Mouse (Mus musculus): ENCODE data around the gene C8b. TPM values are rescaled to one million over a fixed set of nuclear protein-coding genes. Genes with fewer than 3 reads are reported as not detected.

The C8b gene
- polyA plus RNA-seq, 1 experiment: not detected

GRCm38 (mm10) chr4:104817509-104817908, 51.4 kb downstream of the C8b start:
- 78% methylated on average over 2 of the region's 2 CpGs for WGBS
- no peaks in the 10 kb centered on the region for H3K4me1 ChIP-seq (replicated peaks; ENCODE audit: control insufficient read depth, insufficient read depth, low read length)
- H3K27me3 ChIP-seq (ENCODE audit: control insufficient read depth, insufficient read depth, low read length): no peaks in the 10 kb centered on the region
- H3K36me3 ChIP-seq (ENCODE audit: control insufficient read depth, insufficient read depth, low read length): no peaks in the 10 kb centered on the region
- H3K4me3 ChIP-seq (ENCODE audit: control insufficient read depth, insufficient read depth, low read length): no peak overlapping the region
- no peak for DNase-seq
- TF ChIP-seq POLR2A (IDR thresholded peaks at IDR 0.05; ENCODE audit: control insufficient read depth, extremely low read depth, insufficient read depth, low read length, poor library complexity) (no peak), CTCF (IDR thresholded peaks at IDR 0.05; ENCODE audit: borderline replicate concordance, control insufficient read depth, extremely low read depth, insufficient read depth, low read length, poor library complexity) (no peak)
- no peak overlapping the region for H3K27ac ChIP-seq (ENCODE audit: control insufficient read depth, insufficient read depth, low read length)

DNA sequence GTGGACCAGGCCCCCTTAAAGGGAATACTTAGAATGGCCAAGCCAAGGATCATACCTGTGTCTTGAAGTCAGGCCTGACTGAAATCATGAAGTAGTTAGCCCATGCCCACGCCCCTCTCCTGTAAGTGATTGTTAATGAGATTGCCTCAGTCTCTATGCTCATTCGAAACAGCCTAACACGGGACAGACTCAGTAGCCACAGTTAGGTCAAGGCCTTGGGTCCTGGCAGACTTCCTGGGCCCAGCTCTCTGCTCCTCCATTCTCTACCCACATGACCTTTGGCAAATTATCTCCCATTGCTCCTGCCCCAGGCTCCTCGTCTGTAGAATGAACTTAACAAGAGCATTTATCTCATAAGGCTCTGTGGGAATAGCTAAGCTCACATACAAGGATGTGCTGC, 52.9 kb downstream of the C8b start:
- Histone ChIP-seq H3K27me3 (ENCODE audit: control insufficient read depth, insufficient read depth, low read length) (no peaks in the 10 kb centered on the region), H3K27ac (ENCODE audit: control insufficient read depth, insufficient read depth, low read length) (no peak overlapping the region), H3K4me3 (ENCODE audit: control insufficient read depth, insufficient read depth, low read length) (no peak overlapping the region), H3K4me1 (replicated peaks; ENCODE audit: control insufficient read depth, insufficient read depth, low read length) (no peaks in the 10 kb centered on the region), H3K36me3 (ENCODE audit: control insufficient read depth, insufficient read depth, low read length) (no peaks in the 10 kb centered on the region)
- TF ChIP-seq CTCF (IDR thresholded peaks at IDR 0.05; ENCODE audit: borderline replicate concordance, control insufficient read depth, extremely low read depth, insufficient read depth, low read length, poor library complexity) (no peak), POLR2A (IDR thresholded peaks at IDR 0.05; ENCODE audit: control insufficient read depth, extremely low read depth, insufficient read depth, low read length, poor library complexity) (no peak)
- DNase-seq: no peak
- WGBS: 85% methylated on average over 4 of the region's 4 CpGs

DNA sequence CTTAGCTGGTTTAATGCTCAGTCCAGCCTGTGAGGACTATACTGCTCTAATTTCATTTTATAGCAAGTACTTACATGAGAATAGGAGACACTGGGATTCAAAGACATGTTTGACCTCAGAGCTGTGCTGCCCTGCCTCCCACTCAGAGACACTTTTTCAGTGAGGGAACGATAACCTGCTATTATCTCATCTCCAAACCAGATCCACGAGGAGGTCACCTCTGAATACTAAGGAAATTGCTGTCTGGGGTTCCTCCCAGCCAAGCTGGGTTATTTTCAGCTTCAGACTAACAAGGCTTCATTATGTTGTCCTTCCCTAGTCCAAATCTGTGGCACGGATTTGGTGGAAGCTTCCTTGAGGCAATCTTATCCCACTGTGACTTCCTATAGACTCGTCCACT, 53.8 kb downstream of the C8b start:
- Histone ChIP-seq H3K4me1 (replicated peaks; ENCODE audit: control insufficient read depth, insufficient read depth, low read length) (no peaks in the 10 kb centered on the region), H3K36me3 (ENCODE audit: control insufficient read depth, insufficient read depth, low read length) (no peaks in the 10 kb centered on the region), H3K27ac (ENCODE audit: control insufficient read depth, insufficient read depth, low read length) (no peak overlapping the region), H3K27me3 (ENCODE audit: control insufficient read depth, insufficient read depth, low read length) (no peaks in the 10 kb centered on the region), H3K4me3 (ENCODE audit: control insufficient read depth, insufficient read depth, low read length) (no peak overlapping the region)
- TF ChIP-seq POLR2A (IDR thresholded peaks at IDR 0.05; ENCODE audit: control insufficient read depth, extremely low read depth, insufficient read depth, low read length, poor library complexity) (no peak), CTCF (IDR thresholded peaks at IDR 0.05; ENCODE audit: borderline replicate concordance, control insufficient read depth, extremely low read depth, insufficient read depth, low read length, poor library complexity) (no peak)
- 80% methylated on average over 4 of the region's 4 CpGs for WGBS
- no peak for DNase-seq

- Histone ChIP-seq H3K27ac (ENCODE audit: control insufficient read depth, insufficient read depth, low read length) (no peak overlapping the region), H3K4me1 (replicated peaks; ENCODE audit: control insufficient read depth, insufficient read depth, low read length) (no peaks in the 10 kb centered on the region), H3K36me3 (ENCODE audit: control insufficient read depth, insufficient read depth, low read length) (no peaks in the 10 kb centered on the region), H3K4me3 (ENCODE audit: control insufficient read depth, insufficient read depth, low read length) (no peak overlapping the region), H3K27me3 (ENCODE audit: control insufficient read depth, insufficient read depth, low read length) (no peaks in the 10 kb centered on the region)
- DNase-seq: no peak
- WGBS: 65% methylated on average over 4 of the region's 4 CpGs
- no peak for TF ChIP-seq POLR2A (IDR thresholded peaks at IDR 0.05; ENCODE audit: control insufficient read depth, extremely low read depth, insufficient read depth, low read length, poor library complexity)
- TF ChIP-seq CTCF (IDR thresholded peaks at IDR 0.05; ENCODE audit: borderline replicate concordance, control insufficient read depth, extremely low read depth, insufficient read depth, low read length, poor library complexity): no peak
Measured at GRCm38 (mm10) chr4:104823597-104824101, 57.5 kb downstream of the C8b start.

DNA sequence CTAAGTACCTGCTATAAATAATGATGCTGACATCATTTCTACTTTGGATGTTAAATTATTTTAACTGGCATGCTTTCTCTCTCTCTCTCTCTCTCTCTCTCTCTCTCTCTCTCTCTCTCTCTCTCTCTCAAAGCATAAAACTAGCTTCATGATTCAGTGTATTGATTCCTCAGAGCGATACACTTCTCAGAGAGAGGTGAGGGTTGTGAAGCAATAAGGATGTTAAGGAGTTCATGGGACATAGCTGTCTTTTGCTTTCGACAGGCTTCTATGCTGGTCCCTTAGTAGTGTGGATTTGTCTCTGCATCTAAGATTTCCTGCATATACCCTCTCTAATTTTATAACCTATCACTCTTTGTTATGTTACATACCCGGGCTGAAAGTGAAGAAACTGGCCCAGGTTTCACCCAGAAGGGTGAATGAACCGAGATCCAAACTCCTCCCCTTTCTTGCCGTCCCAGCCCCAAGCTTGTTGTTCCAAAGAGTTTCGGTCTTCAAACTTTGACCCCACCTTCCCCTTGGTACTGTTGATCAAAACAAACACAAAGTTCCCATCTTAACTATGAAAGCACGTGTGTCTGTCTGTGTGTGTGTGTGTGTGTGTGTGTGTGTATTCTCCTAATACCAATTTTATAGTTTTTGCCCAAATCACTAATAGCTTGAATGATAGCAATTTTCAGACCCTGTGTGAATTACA, 58.4 kb downstream of the C8b start:
- Histone ChIP-seq H3K4me3 (ENCODE audit: control insufficient read depth, insufficient read depth, low read length) (no peak overlapping the region), H3K36me3 (ENCODE audit: control insufficient read depth, insufficient read depth, low read length) (no peaks in the 10 kb centered on the region), H3K27me3 (ENCODE audit: control insufficient read depth, insufficient read depth, low read length) (no peaks in the 10 kb centered on the region), H3K27ac (ENCODE audit: control insufficient read depth, insufficient read depth, low read length) (no peak overlapping the region), H3K4me1 (replicated peaks; ENCODE audit: control insufficient read depth, insufficient read depth, low read length) (no peaks in the 10 kb centered on the region)
- TF ChIP-seq POLR2A (IDR thresholded peaks at IDR 0.05; ENCODE audit: control insufficient read depth, extremely low read depth, insufficient read depth, low read length, poor library complexity) (no peak), CTCF (IDR thresholded peaks at IDR 0.05; ENCODE audit: borderline replicate concordance, control insufficient read depth, extremely low read depth, insufficient read depth, low read length, poor library complexity) (no peak)
- WGBS: 81% methylated on average over 7 of the region's 7 CpGs
- no peak for DNase-seq

GRCm38 (mm10) chr4:104828939-104829338, 62.8 kb downstream of the C8b start:
- H3K4me1 ChIP-seq (replicated peaks; ENCODE audit: control insufficient read depth, insufficient read depth, low read length): no peaks in the 10 kb centered on the region
- no peak overlapping the region for H3K27ac ChIP-seq (ENCODE audit: control insufficient read depth, insufficient read depth, low read length)
- no peak overlapping the region for H3K4me3 ChIP-seq (ENCODE audit: control insufficient read depth, insufficient read depth, low read length)
- WGBS: 92% methylated on average over 5 of the region's 5 CpGs
- DNase-seq: no peak
- H3K27me3 ChIP-seq (ENCODE audit: control insufficient read depth, insufficient read depth, low read length): no peaks in the 10 kb centered on the region
- H3K36me3 ChIP-seq (ENCODE audit: control insufficient read depth, insufficient read depth, low read length): no peaks in the 10 kb centered on the region
- no peak for TF ChIP-seq POLR2A (IDR thresholded peaks at IDR 0.05; ENCODE audit: control insufficient read depth, extremely low read depth, insufficient read depth, low read length, poor library complexity)
- TF ChIP-seq CTCF (IDR thresholded peaks at IDR 0.05; ENCODE audit: borderline replicate concordance, control insufficient read depth, extremely low read depth, insufficient read depth, low read length, poor library complexity): no peak

Measured in thymus, adult 2 months (tissue).